Comparison of ENCODE assay signal across 8 mouse cellular contexts in genomic region chr1:143777558-143778218, GRCm38 (mm10). TPM values are rescaled to one million over a fixed set of nuclear protein-coding genes. Genes with fewer than 3 reads are reported as not detected.
DNase-seq lines count a peak whose midpoint lies in the region; ATAC-seq and TF ChIP-seq lines count a peak whose summit lies in the region.

No protein-coding gene starts in this region.

- TF ChIP-seq CTCF in left cerebral cortex, adult 2 months (IDR thresholded peaks at IDR 0.05): no peak
- TF ChIP-seq CTCF in midbrain, postnatal 0 days (IDR thresholded peaks at IDR 0.05): no peak

- H3K9me3 ChIP-seq in forebrain, embryonic 10.5 days: no peaks in the 10 kb centered on the region
- H3K9me3 ChIP-seq in midbrain, postnatal 0 days (ENCODE audit: low read length): no peaks in the 10 kb centered on the region

- peak overlapping the region; percentile 95 for H3K4me3 ChIP-seq in left cerebral cortex, adult 2 months
- peak overlapping the region; percentile 73 for H3K4me3 ChIP-seq in forebrain, embryonic 10.5 days
- peak overlapping the region; percentile 88 for H3K4me3 ChIP-seq in midbrain, postnatal 0 days (ENCODE audit: low read depth, low read length)

- peak; percentile 51 for ATAC-seq in midbrain, postnatal 0 days (ENCODE audit: low FRiP score)

- WGBS in forebrain, embryonic 10.5 days: under 1% methylated on average over 32 of the region's 39 CpGs
- WGBS in large intestine, adult 2 months: under 1% methylated on average over 39 of the region's 39 CpGs
- WGBS in midbrain, postnatal 0 days: under 1% methylated on average over 27 of the region's 39 CpGs

- H3K27ac ChIP-seq in left cerebral cortex, adult 2 months: peak overlapping the region; percentile 75
- peak overlapping the region; percentile 91 for H3K27ac ChIP-seq in forebrain, embryonic 10.5 days
- peak overlapping the region; percentile 68 for H3K27ac ChIP-seq in midbrain, postnatal 0 days (ENCODE audit: low read depth, low read length)

- DNase-seq in left cerebral cortex, adult 2 months (ENCODE audit: extremely low spot score in 1 of 2, low spot score in 2 of 2): no peak
- DNase-seq in left cerebral cortex, postnatal 14 days (ENCODE audit: low spot score in 2 of 2): no peak
- peak; percentile 22 for DNase-seq in WW6 (ENCODE audit: low read depth, low spot score)
- DNase-seq in forebrain, embryonic 10.5 days (ENCODE audit: extremely low spot score, low spot score): no peak
- peak; percentile 21 for DNase-seq in large intestine, adult 2 months (ENCODE audit: low read depth, low spot score)
- peak; percentile 14 for DNase-seq in midbrain, postnatal 0 days (ENCODE audit: low spot score)
- DNase-seq in ovary, postnatal 10 days (ENCODE audit: low spot score): no peak
- no peak for DNase-seq in ovary, postnatal 14 days (ENCODE audit: low spot score)

- H3K27me3 ChIP-seq in forebrain, embryonic 10.5 days (ENCODE audit: poor library complexity, severe bottlenecking): no peaks in the 10 kb centered on the region
- no peaks in the 10 kb centered on the region for H3K27me3 ChIP-seq in midbrain, postnatal 0 days (ENCODE audit: insufficient read depth, low read length)

- peaks cover 31% of the 10 kb centered on the region for H3K4me1 ChIP-seq in forebrain, embryonic 10.5 days
- H3K4me1 ChIP-seq in midbrain, postnatal 0 days (ENCODE audit: insufficient read depth, low read length): peaks cover 7% of the 10 kb centered on the region; the same call in 1 of the 2 replicates

- peak overlapping the region; percentile 96 for H3K4me2 ChIP-seq in midbrain, postnatal 0 days (ENCODE audit: low read depth, low read length, poor library complexity, severe bottlenecking)

- intact Hi-C loops in left cerebral cortex, adult 2 months (cut with DNase I): loop anchor here (2.0 kb wide), 1 partner anchor 75 kb away; the partner anchor contains the start of gene Cdc73
- intact Hi-C loops in left cerebral cortex, postnatal 14 days (cut with DNase I): no loop called here

- peaks cover 11% of the 10 kb centered on the region for H3K36me3 ChIP-seq in forebrain, embryonic 10.5 days (replicated peaks)
- H3K36me3 ChIP-seq in midbrain, postnatal 0 days (ENCODE audit: insufficient read depth, low read length): 0 out of 2 replicates have a peak, but pooled peaks cover 3% of the 10 kb centered on the region

- peak overlapping the region; percentile 87 for H3K9ac ChIP-seq in midbrain, postnatal 0 days (replicated peaks; ENCODE audit: low read length, poor library complexity, severe bottlenecking)

RNA-seq across cellular contexts. Expression of gene Uchl5, which starts 0.6 kb away (rescaled TPM):
- 10 to 100 TPM; 36.0 to 43.2 TPM for total RNA-seq in left cerebral cortex, adult 2 months (2021)
- total RNA-seq in left cerebral cortex, postnatal 14 days (2021): 10 to 100 TPM; 35.5 to 36.2 TPM
- 122 and 129 TPM in 2 replicates for polyA plus RNA-seq in forebrain, embryonic 10.5 days (2016; fragmentation: Nextera tagmentation; extraction: Ambion mirVana)
- polyA plus RNA-seq in large intestine, adult 2 months (2012; rRNA removed): 2.8 and 3.9 TPM in 2 replicates
- 9.2 and 24.9 TPM in 2 replicates for total RNA-seq in midbrain, postnatal 0 days (2014; rRNA removed)
- polyA plus RNA-seq in midbrain, postnatal 0 days (2015; fragmentation: Nextera tagmentation; extraction: Ambion mirVana): 57.6 and 63.0 TPM in 2 replicates

RNA-seq across cellular contexts. Expression of gene Trove2, which starts 0.8 kb away (rescaled TPM):
- total RNA-seq in left cerebral cortex, adult 2 months (2021): 10 to 100 TPM; 29.0 to 29.5 TPM
- 10 to 100 TPM; 26.7 to 27.7 TPM for total RNA-seq in left cerebral cortex, postnatal 14 days (2021)
- polyA plus RNA-seq in forebrain, embryonic 10.5 days (2016; fragmentation: Nextera tagmentation; extraction: Ambion mirVana): 33.5 and 36.1 TPM in 2 replicates
- polyA plus RNA-seq in large intestine, adult 2 months (2012; rRNA removed): 0.58 and 0.67 TPM in 2 replicates
- 31.5 and 41.5 TPM in 2 replicates for total RNA-seq in midbrain, postnatal 0 days (2014; rRNA removed)
- 22.1 and 24.9 TPM in 2 replicates for polyA plus RNA-seq in midbrain, postnatal 0 days (2015; fragmentation: Nextera tagmentation; extraction: Ambion mirVana)

Comparison
In these comparisons a context has a peak if more than half of its experiments do, and no peak if none do; other contexts are left out.
1. DNase-seq: peak in WW6 (single experiment), large intestine, adult 2 months (single experiment) and midbrain, postnatal 0 days (single experiment); none in left cerebral cortex, adult 2 months (0 of 2), left cerebral cortex, postnatal 14 days (0 of 2), forebrain, embryonic 10.5 days (single experiment), ovary, postnatal 10 days (single experiment) and ovary, postnatal 14 days (single experiment).
2. Peak in every context shown above with its lines, with median percentiles within 50 percentile points of each other: H3K27ac ChIP-seq and H3K4me3 ChIP-seq.